Mouse (Mus musculus) intestine, embryonic 14.5 days (tissue): Measurements from ENCODE around the gene Tox4. TPM values are rescaled to one million over a fixed set of nuclear protein-coding genes. Genes with fewer than 3 reads are reported as not detected.

Experiments
- ATAC-seq: fragments of 200-750 bp; cut with Nextera tagmentation; replicated peaks from 2 replicates; pipeline ENCODE4 v1.8.0; 2017; ENCODE audit warnings: low read depth, moderate number of reproducible peaks, moderate TSS enrichment, moderate library complexity; ENCODE audit not compliant: low FRiP score, low TSS enrichment
- DNase-seq: peaks from one replicate; pipeline ENCODE4 v3.0.0-alpha.2; 2018; ENCODE audit warnings: low spot score
- H3K27ac ChIP-seq: fragments of 300-500 bp; sonication (generic); 2 replicates; pipeline ENCODE4 v1.5.1; 2014; ENCODE audit warnings: low read depth, mild to moderate bottlenecking, control low read depth
- H3K27me3 ChIP-seq: fragments of 300-500 bp; sonication (generic); replicated peaks from 2 replicates; pipeline ENCODE4 v1.6.1; 2014; ENCODE audit warnings: low read length, control low read depth; ENCODE audit not compliant: control insufficient read depth, insufficient read depth
- H3K36me3 ChIP-seq: fragments of 300-500 bp; sonication (generic); 2 replicates; pipeline ENCODE4 v1.6.1; 2014; ENCODE audit warnings: low read length, control low read depth; ENCODE audit not compliant: control insufficient read depth, insufficient read depth
- H3K4me1 ChIP-seq: fragments of 300-500 bp; sonication (generic); replicated peaks from 2 replicates; pipeline ENCODE4 v1.6.1; 2014; ENCODE audit warnings: low read length, control low read depth, mixed read lengths; ENCODE audit not compliant: control insufficient read depth, insufficient read depth
- H3K4me2 ChIP-seq: fragments of 300-500 bp; sonication (generic); 2 replicates; pipeline ENCODE4 v1.6.1; 2014; ENCODE audit warnings: low read length
- H3K4me3 ChIP-seq: fragments of 300-500 bp; sonication (generic); 2 replicates; pipeline ENCODE4 v1.5.1; 2014; ENCODE audit warnings: low read depth, low read length, control low read depth, mixed read lengths
- H3K9ac ChIP-seq: fragments of 300-500 bp; sonication (generic); 2 replicates; pipeline ENCODE4 v1.6.1; 2014; ENCODE audit warnings: mild to moderate bottlenecking, low read length
- H3K9me3 ChIP-seq: fragments of 300-500 bp; sonication (generic); 2 replicates; pipeline ENCODE4 v1.6.1; 2016; ENCODE audit warnings: low read length, control low read depth; ENCODE audit not compliant: control insufficient read depth
- WGBS: fragments of 180-500 bp; shearing (Covaris S2); extraction: QIAGEN DNeasy Blood & Tissue Kit; methylation state at CpG from one replicate; pipeline ENCODE4 v1.1.7; 2014; 5-methylcytosine and 5-hydroxymethylcytosine counted together
- polyA plus RNA-seq: library from polyadenylated mRNA; unstranded; fragments of >200 nt; fragmentation: Nextera tagmentation; extraction: Ambion mirVana; gene quantifications from 2 replicates; pipeline ENCODE4 v1.2.1, GENCODE M21; 2014

Tox4 gene
- polyA plus RNA-seq, 1 experiment from 2014 or later, result 34.3 TPM

DNA sequence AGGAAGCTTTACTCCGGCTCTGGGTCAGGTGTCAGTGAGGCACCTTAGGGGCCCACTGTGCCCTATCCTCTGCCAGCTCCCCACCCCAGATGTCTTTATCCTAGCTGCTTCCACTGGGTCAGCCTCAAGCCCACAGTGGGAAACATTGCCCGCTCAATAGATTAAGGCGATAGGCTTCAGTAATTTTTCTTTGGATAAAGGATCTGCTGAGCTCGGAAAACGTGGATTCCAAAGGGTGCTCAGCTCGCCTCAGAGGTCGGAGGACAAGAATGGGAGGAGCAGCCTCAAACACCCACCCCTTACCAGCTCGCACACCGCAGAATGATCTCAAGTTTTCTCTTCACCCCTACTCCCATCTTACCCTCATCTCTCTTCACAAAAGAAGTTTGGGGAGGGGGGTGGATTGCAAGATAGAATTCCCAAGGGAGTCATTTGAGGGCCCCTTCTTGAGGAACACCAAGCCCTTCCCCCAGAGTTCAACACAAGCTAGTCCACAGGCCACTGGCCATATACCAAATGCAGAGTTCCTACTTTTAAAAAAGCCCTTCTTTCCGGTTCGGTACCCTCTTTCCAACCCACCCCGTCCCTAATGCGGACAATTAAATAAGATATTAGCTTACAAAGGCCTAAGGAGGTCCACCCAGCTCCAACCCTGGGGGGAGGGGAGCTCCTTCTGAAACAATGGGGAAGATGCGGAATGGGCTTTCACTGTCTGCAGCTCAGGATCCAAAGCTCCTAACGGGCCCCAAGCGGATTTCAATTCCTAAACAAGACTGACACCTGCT, 37.7 kb downstream of the Tox4 start:
- peaks cover 30% of the 10 kb centered on the region for H3K36me3 ChIP-seq
- H3K4me1 ChIP-seq, result peaks cover 10% of the 10 kb centered on the region; the same call in 1 of the 2 replicates
- peak overlapping the region; percentile 80 for H3K4me3 ChIP-seq
- peak overlapping the region; percentile 89 for H3K27ac ChIP-seq
- H3K9me3 ChIP-seq, result no peaks in the 10 kb centered on the region
- H3K4me2 ChIP-seq, result peak overlapping the region; percentile 72
- ATAC-seq, result peak; percentile 75
- WGBS, result 11% methylated on average over 16 of the region's 16 CpGs
- no peaks in the 10 kb centered on the region for H3K27me3 ChIP-seq
- peak; percentile 79 for DNase-seq
- H3K9ac ChIP-seq, result peak overlapping the region; percentile 86

- Histone ChIP-seq H3K27ac (no peak overlapping the region), H3K9ac (no peak overlapping the region), H3K4me2 (no peak overlapping the region), H3K4me1 (peaks cover 7% of the 10 kb centered on the region; the same call in 1 of the 2 replicates), H3K4me3 (no peak overlapping the region), H3K27me3 (0 out of 2 replicates have a peak, but pooled peaks cover 3% of the 10 kb centered on the region), H3K9me3 (no peaks in the 10 kb centered on the region), H3K36me3 (peaks cover 2% of the 10 kb centered on the region)
- DNase-seq (no peak), ATAC-seq (no peak)
- WGBS, result 60% methylated on average over 6 of the region's 6 CpGs
These were observed 40.4 kb downstream of the Tox4 start for GRCm38 (mm10) chr14:52319361-52319760.

- Histone ChIP-seq H3K4me1 (no peaks in the 10 kb centered on the region), H3K27me3 (peaks cover 39% of the 10 kb centered on the region), H3K4me3 (no peak overlapping the region), H3K4me2 (no peak overlapping the region), H3K27ac (no peak overlapping the region), H3K36me3 (no peaks in the 10 kb centered on the region), H3K9me3 (no peaks in the 10 kb centered on the region), H3K9ac (no peak overlapping the region)
- DNase-seq (no peak), ATAC-seq (no peak)
- WGBS, result 14% methylated on average over 4 of the region's 4 CpGs
These were observed 46.9 kb downstream of the Tox4 start for GRCm38 (mm10) chr14:52325890-52326289.

DNA sequence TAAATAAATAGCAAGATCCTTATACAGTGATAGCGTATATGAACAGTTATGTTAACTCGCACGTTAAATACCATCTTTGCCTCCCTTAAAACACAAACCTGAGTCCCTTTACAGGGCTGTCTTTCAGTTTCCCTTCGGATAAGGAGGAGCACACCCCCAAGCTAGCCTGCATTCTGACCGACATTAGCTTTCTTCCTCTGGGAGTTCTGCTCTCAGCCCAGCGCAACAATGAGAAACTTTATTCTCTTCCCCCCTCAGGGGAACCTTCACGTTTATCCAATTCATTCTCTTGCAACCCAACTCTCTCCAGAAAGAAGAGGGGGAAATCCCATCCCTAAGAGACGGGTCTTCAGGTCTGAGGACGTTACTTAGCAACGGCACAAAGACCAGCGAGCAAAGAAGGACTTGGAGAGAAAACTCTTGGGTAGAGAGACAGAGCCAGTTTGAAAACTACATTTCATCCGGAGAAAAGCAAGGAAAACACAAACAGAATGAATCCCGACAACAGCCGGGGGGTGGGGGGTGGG, 48.5 kb downstream of the Tox4 start:
- H3K27ac ChIP-seq, result no peak overlapping the region
- no peaks in the 10 kb centered on the region for H3K4me1 ChIP-seq
- ATAC-seq, result no peak
- peak overlapping the region; percentile 60 for H3K4me2 ChIP-seq
- no peak overlapping the region; the same call in 1 of the 2 replicates for H3K9ac ChIP-seq
- 2% methylated on average over 14 of the region's 14 CpGs for WGBS
- H3K36me3 ChIP-seq, result no peaks in the 10 kb centered on the region
- peaks cover 47% of the 10 kb centered on the region for H3K27me3 ChIP-seq
- DNase-seq, result no peak
- H3K4me3 ChIP-seq, result peak overlapping the region; percentile 31
- H3K9me3 ChIP-seq, result no peaks in the 10 kb centered on the region

DNA sequence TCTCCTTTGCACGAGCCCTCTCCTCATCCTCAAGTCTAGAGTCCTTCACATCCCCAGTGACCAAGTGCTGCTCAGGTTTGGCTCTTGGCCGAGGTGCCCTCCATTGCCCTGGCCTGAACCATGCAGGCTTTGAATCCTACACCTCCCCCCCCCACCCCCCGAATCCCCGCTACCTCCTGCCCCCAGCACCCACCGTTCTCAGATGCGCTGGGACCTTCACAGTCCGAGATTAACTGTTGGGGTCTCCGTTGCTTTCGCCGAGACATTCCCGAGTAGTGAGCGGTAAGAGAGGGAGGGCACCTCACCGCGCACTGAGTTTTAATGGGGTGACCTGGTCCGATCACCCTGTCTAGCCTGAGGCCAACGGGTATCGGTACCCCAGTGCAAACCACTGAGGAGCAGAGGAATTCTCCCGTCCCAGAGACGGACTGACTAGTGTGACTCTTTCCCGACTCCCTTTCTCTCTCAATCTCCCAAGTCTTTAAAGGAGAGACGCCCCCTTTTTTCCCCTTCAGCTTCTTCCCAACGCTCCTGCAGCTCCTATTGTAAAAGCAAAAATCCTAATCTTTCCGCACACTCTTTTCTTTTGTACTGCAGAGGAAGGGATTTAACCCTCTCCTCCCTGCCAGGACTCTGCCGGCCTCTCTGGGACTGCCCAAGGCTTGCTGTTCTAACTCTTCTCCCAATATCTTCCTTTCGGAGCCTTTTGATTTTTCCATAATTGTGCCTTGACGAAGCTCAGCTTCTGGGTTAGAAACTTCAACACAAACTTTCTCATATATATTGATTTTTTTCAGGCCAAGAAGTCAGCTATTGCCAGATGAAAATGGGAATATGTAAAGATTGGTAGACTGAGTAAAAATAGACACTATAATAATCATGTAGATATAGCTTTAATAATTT, 49.2 kb downstream of the Tox4 start, which contains the start of gene Sall2:
Sall2 (minus strand) TSS at position 853 of the 903 bp plus-strand sequence.
- H3K9me3 ChIP-seq, result no peaks in the 10 kb centered on the region
- H3K4me3 ChIP-seq, result peak within 1 kb of the TSS; percentile 31
- H3K4me2 ChIP-seq, result peak within 1 kb of the TSS; percentile 60
- H3K36me3 ChIP-seq, result no peaks in the 10 kb centered on the region
- peaks cover 47% of the 10 kb centered on the region for H3K27me3 ChIP-seq
- under 1% methylated on average over 26 of the region's 26 CpGs for WGBS
- H3K27ac ChIP-seq, result no peak within 1 kb of the TSS
- H3K9ac ChIP-seq, result no peak within 1 kb of the TSS; the same call in 1 of the 2 replicates
- no peak for ATAC-seq
- no peaks in the 10 kb centered on the region for H3K4me1 ChIP-seq
- peak; percentile 66 for DNase-seq

DNA sequence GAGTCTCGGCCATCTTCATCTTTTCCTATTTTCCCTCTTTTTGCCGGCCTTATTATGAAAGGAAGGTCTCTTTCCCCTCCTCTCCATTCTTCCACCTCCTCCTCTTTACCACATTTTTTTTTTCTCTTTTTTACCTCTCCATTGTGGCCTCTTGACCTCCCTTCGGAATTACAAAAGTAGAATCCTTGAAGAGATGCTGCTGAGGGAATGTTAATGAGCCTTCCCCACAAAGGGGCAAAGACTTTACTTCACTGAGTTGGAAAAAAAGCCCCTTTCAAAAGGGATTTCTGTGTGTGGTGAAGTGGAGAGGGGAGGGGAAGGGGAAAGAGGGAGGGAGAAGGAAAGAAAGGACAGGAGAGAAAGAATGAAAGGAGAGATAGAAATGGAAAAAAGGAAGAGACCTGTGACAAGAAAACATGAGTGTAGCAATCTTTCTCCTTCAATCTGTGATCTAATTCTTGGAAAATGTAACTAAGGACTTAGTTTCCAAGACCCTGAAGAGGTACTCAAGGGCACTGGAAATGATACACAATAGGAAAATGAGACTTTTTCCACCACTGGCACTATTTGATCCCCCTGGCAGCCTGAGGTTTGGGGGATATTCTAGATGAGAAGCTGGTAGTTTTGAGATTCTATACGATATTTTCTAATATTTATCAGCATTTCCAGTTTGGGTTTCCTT, 52.3 kb downstream of the Tox4 start:
- Histone ChIP-seq H3K9me3 (no peaks in the 10 kb centered on the region), H3K36me3 (no peaks in the 10 kb centered on the region), H3K27ac (no peak overlapping the region), H3K4me3 (no peak overlapping the region), H3K4me1 (no peaks in the 10 kb centered on the region), H3K4me2 (no peak overlapping the region), H3K27me3 (peaks cover 41% of the 10 kb centered on the region), H3K9ac (no peak overlapping the region)
- WGBS, result 36% methylated on average over 4 of the region's 4 CpGs
- DNase-seq (no peak), ATAC-seq (no peak)

DNA sequence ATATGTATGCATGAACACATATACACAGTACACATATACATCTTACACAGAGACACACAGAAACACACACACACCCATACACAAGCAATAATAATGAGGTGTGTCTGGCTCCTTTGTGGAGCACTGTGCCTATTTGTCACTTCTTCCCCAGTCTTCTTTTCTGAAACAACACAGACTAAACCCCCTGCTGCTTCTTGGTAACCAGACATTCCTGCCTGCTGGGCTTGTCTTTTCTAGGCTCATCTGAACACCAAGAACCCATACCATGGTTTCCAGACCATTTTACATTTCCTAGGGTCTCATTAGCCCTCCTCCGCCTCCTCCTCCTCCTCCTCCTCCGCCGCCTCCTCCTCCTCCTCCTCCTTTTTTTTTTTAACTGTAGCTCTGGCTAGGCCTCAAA, 53.2 kb downstream of the Tox4 start:
- H3K27ac ChIP-seq, result no peak overlapping the region
- 72% methylated on average over 2 of the region's 3 CpGs for WGBS

More for the DNA sequence above, 53.2 kb downstream of the Tox4 start:
- DNase-seq (no peak), ATAC-seq (no peak)
- no peaks in the 10 kb centered on the region for H3K4me1 ChIP-seq
- H3K9ac ChIP-seq, result no peak overlapping the region
- no peaks in the 10 kb centered on the region for H3K9me3 ChIP-seq
- no peaks in the 10 kb centered on the region for H3K36me3 ChIP-seq
- H3K4me3 ChIP-seq, result no peak overlapping the region
- no peak overlapping the region for H3K4me2 ChIP-seq
- H3K27me3 ChIP-seq, result peaks cover 31% of the 10 kb centered on the region
